Mouse (Mus musculus): ENCODE measurements around the gene Hspb8.

- TF ChIP-seq CTCF (IDR thresholded peaks at IDR 0.05; ENCODE audit: low read depth) = no peak
- no peak for TF ChIP-seq EP300 (IDR thresholded peaks at IDR 0.05; ENCODE audit: low read depth)
These were observed 10.2 kb upstream of the Hspb8 start for GRCm38 (mm10) chr5:116432871-116433270.
